Mouse (Mus musculus): ENCODE measurements at regions not wholly inside any gene's neighbourhood (a gene's known extent, or its start where the extent isn't known, plus 50 kb on each side); places are given as distances from the start of the nearest gene placed in this dataset.

DNA sequence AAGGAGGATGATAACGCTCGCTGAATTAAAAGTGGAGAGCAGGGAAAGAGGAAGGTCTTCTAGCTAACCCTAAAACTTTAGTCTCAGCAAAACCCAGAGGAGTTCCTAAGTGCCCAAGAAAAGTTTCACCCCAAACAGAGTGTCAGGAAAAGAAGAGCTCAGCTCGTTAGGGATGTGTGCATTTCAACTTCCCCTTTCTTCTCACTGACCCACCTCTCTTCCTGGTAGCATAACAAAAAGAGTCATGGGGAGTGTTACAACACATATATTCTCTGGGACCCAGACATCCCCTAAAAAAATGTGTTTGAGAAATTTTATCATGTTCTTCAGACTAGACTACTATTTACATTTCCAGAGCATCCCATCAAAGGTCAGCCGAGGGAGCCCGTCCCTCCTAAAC, 432.6 kb downstream of the Mctp2 start:
- DNase-seq (ENCODE audit: low spot score) = no peak

DNA sequence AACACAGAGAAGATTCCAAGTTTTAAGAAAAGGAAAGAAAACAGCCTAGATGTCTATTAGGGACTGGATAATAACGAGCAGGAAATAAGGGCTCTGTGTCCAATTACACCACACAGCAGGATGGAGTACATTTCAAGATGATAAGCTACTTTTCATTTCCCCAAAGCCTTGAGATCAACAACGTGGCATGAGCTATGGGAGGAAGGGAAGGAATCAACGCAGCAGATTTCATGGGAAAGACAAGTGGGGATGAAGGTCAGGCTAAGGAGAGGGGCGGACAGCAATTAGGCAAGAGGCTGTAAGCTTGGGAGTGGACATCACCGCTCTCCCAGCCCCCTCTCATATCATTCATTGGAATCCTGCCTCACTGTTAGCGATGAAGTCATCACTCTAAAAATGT, 433.5 kb downstream of the Mctp2 start:
- DNase-seq (ENCODE audit: low spot score) = no peak

DNA sequence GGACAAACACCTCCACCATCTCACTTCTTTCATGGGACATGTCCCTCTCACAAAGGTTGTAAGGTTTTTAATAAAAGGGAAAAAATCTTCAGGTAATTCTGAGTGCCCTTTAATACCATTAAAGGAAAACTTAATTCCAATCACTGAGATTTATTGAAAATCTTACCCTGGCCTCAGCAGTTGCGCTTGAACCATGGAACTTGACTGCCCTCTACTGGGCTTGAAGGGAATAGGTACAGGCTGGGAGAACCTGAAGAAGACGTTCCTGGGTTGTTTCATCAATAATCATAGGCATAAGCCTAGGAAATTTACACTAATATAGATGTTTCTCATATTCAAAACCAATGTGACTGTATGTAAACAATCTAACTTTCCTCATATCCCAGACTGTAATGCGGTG, 439.3 kb downstream of the Mctp2 start:
- DNase-seq (ENCODE audit: low spot score) = peak; percentile 49

DNA sequence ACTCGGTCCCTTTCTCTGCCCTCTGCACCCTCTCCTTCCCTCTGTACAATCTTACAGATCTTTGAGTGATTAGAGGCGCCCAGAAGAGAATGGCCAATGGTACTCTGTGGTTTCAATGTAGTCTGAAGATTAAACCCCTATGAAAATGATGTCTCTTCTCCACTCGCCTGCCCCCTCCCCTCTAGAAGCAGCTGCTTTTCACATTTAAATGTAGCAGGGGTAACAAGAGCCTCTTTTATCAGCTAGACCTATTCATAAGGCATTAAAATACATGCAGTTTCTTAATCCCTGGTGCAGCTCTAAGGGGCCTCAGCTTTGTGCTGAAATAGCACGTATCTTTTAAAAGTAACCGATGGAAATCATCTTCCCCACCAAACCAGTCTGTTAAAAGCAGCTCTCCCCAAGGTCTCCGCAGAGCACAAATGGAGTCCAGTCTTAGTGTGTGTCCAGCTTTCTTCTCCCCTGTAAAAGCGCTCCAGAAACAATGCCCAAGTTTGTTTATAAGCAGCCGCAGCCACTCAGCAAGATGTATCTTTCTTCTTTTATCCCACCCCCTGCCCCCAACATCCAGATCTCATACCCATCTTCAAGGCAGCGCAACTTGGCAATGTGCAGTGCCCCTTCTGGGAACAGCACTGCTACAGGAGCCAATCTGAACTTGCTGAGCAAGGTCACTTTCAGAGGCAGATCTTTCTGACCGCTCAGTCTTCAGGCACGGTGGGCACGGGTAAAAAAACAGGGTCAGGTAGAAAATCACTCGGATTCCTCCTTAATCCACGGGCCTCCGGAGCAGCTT, 440.8 kb downstream of the Mctp2 start:
- no peak for DNase-seq (ENCODE audit: low spot score)

DNA sequence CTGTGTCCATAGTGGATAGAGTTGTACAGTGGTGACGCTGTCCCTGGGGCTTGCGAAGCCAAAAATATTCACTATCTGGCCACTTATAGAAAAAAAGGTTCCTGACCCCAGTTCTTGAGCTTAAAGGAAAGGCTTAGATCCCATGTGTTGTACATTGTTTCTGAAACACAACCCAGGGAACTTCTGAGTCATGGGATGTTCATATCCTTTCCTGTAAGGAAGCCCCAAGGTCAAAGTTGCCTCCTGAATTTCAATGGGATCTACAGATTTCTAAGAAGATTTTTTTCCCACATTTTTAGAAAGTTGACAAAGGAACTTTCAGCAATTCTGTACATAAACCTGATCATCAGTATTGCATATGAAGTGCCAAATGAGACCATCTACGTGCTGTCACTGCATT, 453.5 kb downstream of the Mctp2 start:
- no peak for DNase-seq (ENCODE audit: low spot score)

DNA sequence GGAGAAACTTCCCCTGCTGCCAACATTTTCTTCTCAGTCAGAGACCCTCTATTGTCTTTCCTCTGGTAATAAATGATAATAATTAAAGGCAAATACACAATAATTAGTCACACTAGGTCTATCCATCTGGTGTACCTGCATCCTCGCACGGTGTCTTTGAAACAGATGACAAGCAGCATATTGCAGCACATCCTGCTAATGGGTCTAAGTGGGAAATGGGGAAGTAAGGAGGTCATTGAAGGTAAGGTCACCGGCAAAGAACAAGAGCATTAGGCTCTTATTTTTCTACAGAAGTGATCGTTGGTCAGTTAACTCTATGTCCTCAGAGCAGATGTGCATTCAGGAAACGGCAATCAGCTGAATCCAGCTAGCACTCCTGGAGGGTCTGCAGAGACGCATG, 457.2 kb downstream of the Mctp2 start:
- no peak for DNase-seq (ENCODE audit: low spot score)

DNA sequence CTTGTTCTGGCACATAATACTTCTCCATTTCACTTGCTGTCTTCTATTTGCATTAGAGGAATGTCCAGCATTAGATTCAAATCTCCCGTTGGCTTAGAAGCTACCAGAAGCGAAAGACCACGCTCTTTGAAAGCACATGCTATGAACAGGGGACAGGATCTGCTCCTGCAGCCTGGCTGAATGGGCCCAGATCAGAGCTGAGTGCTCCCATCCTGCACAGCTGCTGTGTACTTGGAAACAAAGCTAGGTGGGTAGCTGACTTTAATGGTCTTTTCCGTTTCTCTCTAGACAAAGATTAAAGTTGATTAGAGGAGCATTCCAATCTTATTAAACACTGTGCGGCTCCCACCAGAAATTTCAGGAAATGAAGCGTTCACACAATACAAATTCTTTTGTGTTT, 468.6 kb downstream of the Mctp2 start:
- no peak for DNase-seq (ENCODE audit: low spot score)

DNA sequence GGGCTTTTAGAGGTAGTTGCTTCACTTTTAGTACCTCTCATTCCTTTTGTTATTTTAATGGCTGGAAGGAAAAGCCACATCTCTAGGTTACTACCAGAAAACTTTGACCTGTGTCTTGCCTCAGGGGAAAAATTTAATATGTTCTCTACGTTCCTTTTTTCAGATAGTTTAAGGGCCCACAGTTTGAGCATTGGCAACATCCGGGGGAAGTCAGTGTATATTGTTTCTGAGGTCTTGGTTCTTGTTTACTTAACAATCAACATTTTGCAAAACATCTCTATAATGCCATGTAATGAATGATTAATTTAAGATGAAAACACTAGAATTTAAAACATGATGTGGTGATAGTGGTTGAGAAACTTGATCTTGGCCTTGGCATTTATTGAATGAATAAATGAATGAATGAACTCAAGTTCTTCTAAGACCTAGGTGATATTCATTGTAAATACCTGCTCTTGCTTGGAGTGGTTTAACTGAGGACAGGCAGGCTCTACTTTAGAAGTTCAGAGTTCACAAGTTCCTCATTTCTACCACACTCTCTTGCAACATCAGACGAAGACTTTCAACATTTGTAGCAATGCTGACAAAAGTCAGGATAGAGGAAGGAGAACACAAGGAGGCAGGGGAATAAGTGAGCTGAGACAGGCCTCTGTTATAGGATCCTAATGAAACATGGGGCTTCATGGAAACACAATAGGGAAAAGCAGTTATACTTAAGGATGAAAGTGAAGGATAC, 474.4 kb downstream of the Mctp2 start:
- DNase-seq (ENCODE audit: low spot score) = no peak

DNA sequence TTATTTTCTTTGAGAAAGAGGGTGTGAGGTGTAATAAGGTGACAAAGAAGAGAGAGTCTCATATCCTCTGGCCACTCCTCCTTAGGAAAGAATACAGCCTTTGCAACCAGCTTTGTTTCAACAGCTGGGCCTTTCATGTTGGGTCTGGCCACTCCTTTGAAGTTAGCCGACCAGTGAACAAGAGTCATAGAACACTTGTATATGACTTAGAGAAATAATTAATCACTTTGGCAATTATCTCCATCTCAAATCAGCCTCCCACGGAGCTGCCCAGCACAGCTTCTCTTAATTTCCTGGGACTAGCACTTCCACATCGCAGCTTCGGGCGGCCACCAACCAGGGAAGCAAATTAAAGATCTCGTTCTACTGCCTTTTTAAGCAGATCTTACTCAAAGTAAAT, 476.8 kb downstream of the Mctp2 start:
- DNase-seq (ENCODE audit: low spot score) = no peak

DNA sequence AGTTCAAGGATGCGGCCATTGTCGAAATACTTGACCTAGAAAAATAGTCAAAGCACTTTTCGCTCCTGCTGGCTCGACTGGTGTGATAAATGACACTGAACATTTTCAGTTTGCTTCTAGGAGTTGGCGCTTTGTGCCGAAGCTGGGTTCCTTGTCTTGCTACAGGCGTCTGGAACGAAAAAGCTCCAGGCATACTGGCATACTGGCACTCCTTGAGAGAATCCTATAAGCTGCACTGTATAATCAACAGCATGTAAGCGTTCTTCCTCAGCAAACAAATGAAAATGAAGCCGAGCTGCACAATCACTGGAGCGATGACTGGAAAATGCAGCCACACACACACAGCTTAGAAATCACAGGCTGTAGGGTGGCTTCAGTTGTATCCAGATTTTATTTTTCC, 464.9 kb upstream of the Gm10295 start:
- no peak for DNase-seq (ENCODE audit: low spot score)

DNA sequence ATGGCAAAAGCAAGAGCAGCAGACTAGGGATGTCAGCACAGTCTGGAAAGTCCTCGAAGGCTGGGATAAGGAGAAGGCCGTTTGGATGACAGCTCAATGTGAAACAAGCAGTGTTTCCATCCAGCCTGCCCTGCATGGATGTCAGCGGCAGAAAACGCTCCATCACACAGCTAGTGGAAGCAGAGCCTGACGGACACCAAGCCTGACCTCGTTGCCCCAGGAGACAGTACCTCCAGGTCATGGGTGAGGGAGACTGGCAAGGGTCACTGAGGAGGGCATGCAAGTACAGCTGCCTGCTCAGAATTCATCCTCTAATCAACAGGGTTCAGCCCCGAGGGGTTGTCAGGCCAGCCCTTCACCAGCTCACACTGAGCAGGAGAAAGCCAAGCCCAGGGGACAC, 442.9 kb upstream of the Gm10295 start:
- DNase-seq (ENCODE audit: low spot score) = no peak

DNA sequence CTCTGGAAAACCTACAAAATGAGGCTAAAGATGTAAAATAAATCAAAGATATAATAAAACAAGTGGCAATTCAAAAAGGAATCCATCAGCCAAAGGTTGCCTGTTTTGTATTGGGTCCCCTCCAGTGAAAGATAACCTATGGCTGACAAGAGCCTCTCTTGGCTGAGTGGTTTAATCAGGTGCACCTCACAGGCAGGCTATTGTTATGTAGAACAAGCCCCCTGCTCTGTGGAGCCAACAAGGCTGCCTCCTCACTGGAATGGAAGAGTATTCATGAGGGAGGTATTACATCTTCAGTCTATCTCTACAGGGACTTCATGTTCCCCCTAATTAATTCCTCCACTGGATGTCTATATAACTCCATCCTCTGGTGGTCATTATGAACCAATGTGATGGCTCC, 437.1 kb upstream of the Gm10295 start:
- DNase-seq (ENCODE audit: low spot score) = no peak

DNA sequence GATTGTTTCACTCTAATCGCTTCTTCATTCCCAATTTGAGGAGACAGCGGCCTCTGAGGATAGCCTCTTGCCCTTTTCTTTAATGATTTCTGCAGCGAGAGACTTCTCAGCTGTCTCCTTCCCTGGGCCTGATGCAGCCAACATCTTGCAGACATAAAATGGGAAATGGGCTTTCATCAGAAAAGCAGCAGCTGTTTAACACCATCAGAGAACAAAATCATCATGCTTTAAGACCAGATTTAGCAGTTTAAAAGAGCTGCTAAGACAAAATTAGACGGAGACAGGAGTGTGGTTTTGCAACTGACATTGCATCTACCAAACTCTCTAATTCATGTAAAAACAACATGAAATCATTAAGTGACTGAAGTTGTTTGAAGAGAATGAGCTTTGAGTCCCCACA, 431.2 kb upstream of the Gm10295 start:
- no peak for DNase-seq (ENCODE audit: low spot score)

DNA sequence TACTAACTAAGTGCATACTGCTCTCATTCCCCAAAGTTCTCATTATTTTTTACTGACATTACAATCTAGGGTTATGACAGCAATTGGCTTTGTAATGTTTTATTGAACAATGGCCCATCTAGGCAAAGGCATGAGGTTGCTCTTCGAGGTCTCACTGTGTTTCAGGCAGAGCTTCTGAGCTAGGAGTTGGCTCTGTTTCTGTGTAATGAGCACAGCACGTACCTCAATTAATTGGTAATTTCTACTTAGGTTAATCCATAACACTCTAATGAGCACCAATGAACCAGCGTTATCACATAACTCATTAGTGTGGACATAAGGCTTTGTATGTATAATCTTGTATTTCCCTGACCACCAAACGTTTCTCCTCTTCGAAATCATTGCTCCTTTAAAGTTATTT, 398.6 kb upstream of the Gm10295 start:
- no peak for DNase-seq (ENCODE audit: low spot score)

DNA sequence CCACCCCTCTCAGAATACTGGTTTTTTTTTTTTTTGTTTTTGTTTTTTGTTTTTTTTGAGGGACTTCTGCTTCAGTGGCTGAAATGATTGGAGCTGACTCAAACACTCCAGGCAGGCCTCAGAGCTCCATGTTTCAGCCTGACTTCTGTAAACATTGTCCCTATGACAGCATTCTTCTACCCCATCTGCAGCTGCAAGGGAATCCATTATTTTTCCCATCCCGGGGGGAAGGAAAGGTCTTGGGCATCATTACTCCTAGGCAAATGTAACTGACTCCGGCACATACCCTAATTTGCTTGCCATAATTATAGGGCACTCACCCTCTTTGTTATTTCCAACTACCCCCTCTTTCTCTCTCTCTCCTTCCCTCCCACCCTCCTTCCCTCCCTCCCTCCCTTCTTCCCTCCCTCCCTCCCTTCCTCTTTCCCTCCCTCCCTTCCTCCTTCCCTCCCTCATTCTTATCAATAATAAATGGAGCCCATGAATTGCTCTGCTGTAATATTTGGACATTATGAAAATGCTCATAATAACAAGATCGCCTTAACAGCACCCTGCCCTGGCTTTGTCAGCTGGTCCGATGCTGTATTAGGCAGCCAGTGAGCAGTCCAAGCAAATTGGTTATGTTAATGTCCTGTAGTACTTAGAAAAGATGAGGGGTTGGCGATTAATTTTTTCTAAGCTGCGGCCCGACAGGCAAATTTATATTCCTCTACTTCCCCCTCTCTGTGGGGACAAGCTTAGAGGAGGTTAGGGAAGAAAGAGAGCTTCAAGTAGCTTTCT, 395.0 kb upstream of the Gm10295 start:
- no peak for DNase-seq (ENCODE audit: low spot score)

DNA sequence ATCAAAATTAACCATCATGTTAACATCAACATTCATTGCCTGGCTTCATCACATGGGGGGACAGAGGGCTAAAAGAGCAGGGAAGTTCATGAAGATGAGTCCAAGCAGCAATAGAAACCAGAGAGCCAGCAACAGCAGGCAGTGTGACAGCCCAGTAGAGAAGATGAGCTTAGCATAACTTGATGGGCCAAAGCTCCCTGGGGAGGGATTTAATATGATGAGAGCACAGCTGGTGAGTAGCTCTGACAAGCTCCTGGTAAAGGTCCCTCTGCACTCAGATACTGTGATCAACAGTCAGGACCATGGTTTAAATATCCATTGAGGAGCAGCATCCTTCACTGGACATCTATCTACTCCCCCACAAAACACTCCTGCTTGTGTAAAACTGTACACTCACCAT, 377.2 kb upstream of the Gm10295 start:
- DNase-seq (ENCODE audit: low spot score) = no peak

DNA sequence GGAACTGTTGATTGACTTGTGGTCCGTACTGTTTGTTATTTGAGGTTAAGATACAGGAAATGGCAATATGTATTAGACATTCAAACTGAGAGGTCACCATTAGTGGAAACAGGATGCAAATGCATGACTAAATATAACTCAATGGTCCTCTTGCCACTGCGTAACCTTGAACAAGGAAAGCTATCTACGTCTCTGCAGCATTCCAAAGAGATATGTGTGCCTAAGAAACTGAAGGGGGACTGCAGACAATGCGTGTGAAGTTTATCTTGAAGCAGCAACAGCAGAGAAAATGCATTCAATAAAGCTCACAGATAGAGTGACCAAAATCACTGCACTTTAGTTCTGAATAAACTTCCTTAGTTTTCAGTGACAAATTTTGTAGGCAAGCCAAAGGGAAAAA, 356.9 kb upstream of the Gm10295 start:
- no peak for DNase-seq (ENCODE audit: low spot score)

DNA sequence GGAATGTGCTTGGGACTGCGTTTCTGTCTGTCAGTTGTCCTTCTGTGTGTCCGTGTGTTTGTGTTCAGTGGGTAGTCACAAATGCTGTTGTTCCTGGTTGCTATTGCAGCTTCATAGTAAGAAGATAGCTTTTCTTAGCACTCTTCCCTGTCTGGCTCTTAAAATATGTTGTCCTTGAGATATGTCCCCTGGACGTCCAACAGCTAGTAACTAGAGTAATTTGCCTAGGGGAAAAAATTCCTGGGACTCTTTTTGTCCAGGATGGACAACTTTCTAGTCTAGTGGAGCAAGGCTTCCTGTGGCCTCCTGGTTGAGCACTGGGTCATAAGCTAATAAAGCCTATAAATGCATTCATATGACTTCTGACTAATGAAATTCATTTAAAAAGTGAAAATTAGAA, 354.9 kb upstream of the Gm10295 start:
- DNase-seq (ENCODE audit: low spot score) = no peak

DNA sequence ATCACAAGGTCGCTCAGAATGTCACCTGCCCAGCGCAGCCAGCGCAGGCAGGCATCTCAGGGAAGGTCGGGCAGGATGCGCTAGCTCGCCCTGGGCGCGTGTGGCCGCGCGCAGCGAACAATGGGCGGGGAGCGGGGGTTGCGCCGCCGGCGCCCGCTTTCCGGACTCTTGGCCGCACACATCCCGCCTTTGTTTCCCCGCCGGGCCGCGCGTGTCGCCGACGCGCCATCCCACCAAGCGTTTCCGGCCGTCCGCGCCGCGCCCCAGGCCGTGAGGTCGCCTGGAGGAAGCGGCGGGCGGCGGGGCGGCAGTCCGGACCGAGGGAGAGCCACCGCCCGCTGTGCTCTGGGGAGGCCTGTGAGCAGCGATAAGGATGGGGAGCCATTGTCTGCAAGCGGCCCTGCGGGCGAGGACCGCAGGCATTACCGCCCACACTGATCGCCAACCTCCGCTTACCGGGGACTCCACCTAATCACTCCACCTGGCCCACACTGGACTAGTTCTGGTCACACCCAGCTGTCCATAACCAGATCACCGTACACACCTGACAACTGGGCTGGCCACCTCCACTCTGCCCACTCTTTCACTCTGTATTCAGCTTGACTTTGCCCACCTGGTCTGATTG, 354.3 kb upstream of the Gm10295 start:
- DNase-seq (ENCODE audit: low spot score) = no peak

DNA sequence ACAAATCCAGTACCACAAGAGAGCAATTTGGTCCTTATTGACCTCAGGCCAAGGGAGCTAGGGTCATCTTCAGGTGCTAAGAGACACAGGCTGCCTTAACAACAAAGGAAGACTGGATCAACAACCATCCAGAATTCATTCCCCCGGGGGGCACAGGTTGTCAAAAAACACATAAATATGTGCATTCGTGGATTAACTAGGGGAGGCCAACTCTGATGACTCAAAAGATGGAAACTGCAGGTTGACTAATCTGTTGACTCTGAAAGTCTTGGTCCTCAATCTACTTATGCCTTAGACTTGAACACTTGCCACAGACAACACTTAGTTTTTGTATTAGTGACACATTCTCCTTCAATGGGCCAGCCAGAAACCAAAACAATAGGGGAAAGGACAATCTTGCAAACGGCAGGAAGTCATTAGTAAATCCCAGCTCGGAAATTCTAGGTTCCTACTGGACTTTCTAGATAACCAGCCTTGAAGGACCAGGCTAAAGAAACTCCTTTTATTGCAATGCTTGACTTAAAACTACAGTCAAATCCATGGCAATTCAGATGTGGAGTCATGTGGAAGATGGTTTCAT, 353.5 kb upstream of the Gm10295 start:
- DNase-seq (ENCODE audit: low spot score) = no peak

All from layer of hippocampus, adult 11-12 months (tissue).